Mouse (Mus musculus) hindbrain, embryonic 12.5 days (tissue): ENCODE results near the gene Fars2. TPM values are rescaled to one million over a fixed set of nuclear protein-coding genes. Genes with fewer than 3 reads are reported as not detected.

ENCODE experiments used
- ATAC-seq: fragments of 200-750 bp; cut with Nextera tagmentation; 2 replicates; pipeline ENCODE4 v1.8.0; 2017; ENCODE audit warnings: moderate TSS enrichment; ENCODE audit not compliant: low FRiP score
- H3K27ac ChIP-seq: fragments of 300-500 bp; sonication (generic); 2 replicates; pipeline ENCODE4 v1.5.1; 2016; ENCODE audit warnings: mild to moderate bottlenecking
- H3K27me3 ChIP-seq: fragments of 300-500 bp; sonication (generic); 2 replicates; pipeline ENCODE4 v1.6.1; 2016; ENCODE audit warnings: mild to moderate bottlenecking
- H3K36me3 ChIP-seq: fragments of 300-500 bp; sonication (generic); 2 replicates; pipeline ENCODE4 v1.6.1; 2016; ENCODE audit warnings: mild to moderate bottlenecking
- H3K4me1 ChIP-seq: fragments of 300-500 bp; sonication (generic); 2 replicates; pipeline ENCODE4 v1.6.1; 2016
- H3K4me2 ChIP-seq: fragments of 300-500 bp; sonication (generic); replicated peaks from 2 replicates; pipeline ENCODE4 v1.6.1; 2016; ENCODE audit warnings: mild to moderate bottlenecking
- H3K4me3 ChIP-seq: fragments of 300-500 bp; sonication (generic); 2 replicates; pipeline ENCODE4 v1.5.1; 2016; ENCODE audit warnings: mild to moderate bottlenecking
- H3K9ac ChIP-seq: fragments of 300-500 bp; sonication (generic); 2 replicates; pipeline ENCODE4 v1.6.1; 2016; ENCODE audit warnings: mild to moderate bottlenecking, moderate library complexity
- H3K9me3 ChIP-seq: fragments of 300-500 bp; sonication (generic); replicated peaks from 2 replicates; pipeline ENCODE4 v1.6.1; 2016; ENCODE audit warnings: mild to moderate bottlenecking
- WGBS: fragments of 180-500 bp; shearing (Covaris S2); methylation state at CpG from one replicate; pipeline ENCODE4 v1.1.7; 2016; 5-methylcytosine and 5-hydroxymethylcytosine counted together
- polyA plus RNA-seq: library from polyadenylated mRNA; unstranded; fragments of >200 nt; fragmentation: Nextera tagmentation; extraction: Ambion mirVana; gene quantifications from 2 replicates; pipeline ENCODE4 v1.2.1, GENCODE M21; 2016

Fars2 gene
- polyA plus RNA-seq, 1 experiment from 2014 or later = 27.8 TPM

DNA sequence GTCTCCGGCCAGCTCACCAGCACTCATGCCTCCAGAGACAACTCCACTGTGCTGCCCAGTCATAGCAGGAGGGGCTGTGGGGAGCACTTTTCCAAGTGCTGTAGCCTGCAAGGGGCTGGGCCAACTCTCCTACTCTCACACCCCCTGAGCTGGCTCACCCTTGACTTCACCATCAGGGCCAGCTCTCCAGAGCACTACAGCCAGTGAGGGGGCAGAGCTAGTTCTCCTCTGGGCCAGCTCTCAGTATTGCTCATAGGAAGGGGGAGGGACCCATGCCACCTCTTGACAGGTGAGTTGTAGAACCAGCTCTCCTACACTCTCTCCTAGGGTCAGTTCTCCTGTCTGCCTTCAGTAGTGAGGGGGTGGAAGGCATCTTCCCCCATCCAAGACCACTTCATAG is 413.6 kb downstream of the Fars2 start:
- H3K9ac ChIP-seq = no peak overlapping the region
- no peak for ATAC-seq
- no peaks in the 10 kb centered on the region for H3K36me3 ChIP-seq

DNA sequence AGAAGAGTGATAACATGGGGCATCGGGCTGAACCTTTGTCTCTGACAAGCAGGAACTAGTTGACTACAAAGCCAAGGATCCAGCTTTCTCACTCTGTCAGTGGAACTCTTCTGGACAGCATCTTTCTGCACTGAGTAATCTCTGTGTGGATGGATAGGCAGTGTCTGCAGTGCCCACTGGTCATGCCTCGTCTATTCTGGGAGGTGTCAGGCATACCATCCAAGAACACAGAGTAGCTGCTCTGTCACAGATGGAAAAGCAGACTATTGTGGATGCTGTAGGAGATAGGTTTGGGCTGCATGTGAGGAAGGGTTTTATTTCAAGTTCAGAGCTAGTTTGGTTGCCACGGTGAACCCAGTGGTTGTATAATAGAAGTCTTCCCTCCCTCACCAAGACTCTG is 414.7 kb downstream of the Fars2 start:
- WGBS = 67% methylated on average over 3 of the region's 3 CpGs
- Histone ChIP-seq H3K4me3 (no peak overlapping the region), H3K27me3 (no peaks in the 10 kb centered on the region), H3K36me3 (no peaks in the 10 kb centered on the region), H3K9ac (no peak overlapping the region), H3K4me2 (no peak overlapping the region), H3K9me3 (no peaks in the 10 kb centered on the region), H3K4me1 (peaks cover 8% of the 10 kb centered on the region), H3K27ac (no peak overlapping the region)
- no peak for ATAC-seq

More for the DNA sequence above, 413.6 kb downstream of the Fars2 start:
- Histone ChIP-seq H3K27ac (no peak overlapping the region), H3K4me2 (no peak overlapping the region), H3K4me3 (no peak overlapping the region), H3K27me3 (no peaks in the 10 kb centered on the region), H3K4me1 (peaks cover 8% of the 10 kb centered on the region), H3K9me3 (no peaks in the 10 kb centered on the region)
- WGBS = 100% methylated on average over 1 of the region's 1 CpGs

- Histone ChIP-seq H3K4me2 (no peak overlapping the region), H3K9me3 (no peaks in the 10 kb centered on the region), H3K9ac (no peak overlapping the region), H3K27ac (no peak overlapping the region), H3K4me1 (peaks cover 12% of the 10 kb centered on the region), H3K36me3 (no peaks in the 10 kb centered on the region), H3K27me3 (no peaks in the 10 kb centered on the region), H3K4me3 (no peak overlapping the region)
- ATAC-seq = no peak
- WGBS = 98% methylated on average over 5 of the region's 5 CpGs
Measured at GRCm38 (mm10) chr13:36533071-36533470, 415.9 kb downstream of the Fars2 start.

- Histone ChIP-seq H3K9ac (no peak overlapping the region), H3K4me2 (no peak overlapping the region), H3K4me3 (no peak overlapping the region), H3K27me3 (no peaks in the 10 kb centered on the region), H3K9me3 (no peaks in the 10 kb centered on the region), H3K27ac (no peak overlapping the region), H3K4me1 (peaks cover 16% of the 10 kb centered on the region), H3K36me3 (no peaks in the 10 kb centered on the region)
- ATAC-seq = no peak
- 85% methylated on average over 7 of the region's 7 CpGs for WGBS
Measured at GRCm38 (mm10) chr13:36533518-36533917, 416.3 kb downstream of the Fars2 start.

- no peaks in the 10 kb centered on the region for H3K36me3 ChIP-seq
- H3K4me3 ChIP-seq = no peak overlapping the region
- H3K4me2 ChIP-seq = no peak overlapping the region
- no peak overlapping the region for H3K27ac ChIP-seq
- peaks cover 19% of the 10 kb centered on the region for H3K4me1 ChIP-seq
- no peak overlapping the region for H3K9ac ChIP-seq
- H3K27me3 ChIP-seq = no peaks in the 10 kb centered on the region
- ATAC-seq = no peak
- WGBS = 88% methylated on average over 8 of the region's 8 CpGs
- no peaks in the 10 kb centered on the region for H3K9me3 ChIP-seq
Measured at GRCm38 (mm10) chr13:36533966-36534540, 416.8 kb downstream of the Fars2 start.

DNA sequence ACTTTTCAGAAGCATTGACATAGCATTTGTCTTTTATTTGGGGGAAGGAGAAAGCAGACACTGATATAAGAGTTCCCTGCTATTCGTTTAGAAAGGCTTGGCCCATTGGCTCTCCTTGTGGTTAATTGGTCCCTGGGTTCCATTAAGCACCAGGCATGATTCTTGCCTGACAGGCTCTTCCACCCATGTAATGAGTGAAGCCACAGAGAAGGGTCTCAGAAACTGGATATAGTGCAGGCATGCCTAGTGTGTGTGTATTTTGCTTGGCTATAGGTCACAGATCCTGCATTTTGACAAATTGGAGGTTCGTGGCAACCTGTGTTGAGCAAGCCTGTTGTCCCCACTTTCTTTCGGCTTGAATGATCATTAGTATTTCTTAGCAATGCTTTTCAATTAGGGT is 420.4 kb downstream of the Fars2 start:
- no peak overlapping the region for H3K4me2 ChIP-seq
- no peak overlapping the region for H3K4me3 ChIP-seq
- H3K36me3 ChIP-seq = no peaks in the 10 kb centered on the region
- ATAC-seq = peak; percentile 26; the same call in 1 of the 2 replicates
- 60% methylated on average over 3 of the region's 3 CpGs for WGBS
- H3K27me3 ChIP-seq = no peaks in the 10 kb centered on the region
- H3K27ac ChIP-seq = no peak overlapping the region
- H3K4me1 ChIP-seq = peaks cover 31% of the 10 kb centered on the region
- no peaks in the 10 kb centered on the region for H3K9me3 ChIP-seq
- H3K9ac ChIP-seq = no peak overlapping the region

DNA sequence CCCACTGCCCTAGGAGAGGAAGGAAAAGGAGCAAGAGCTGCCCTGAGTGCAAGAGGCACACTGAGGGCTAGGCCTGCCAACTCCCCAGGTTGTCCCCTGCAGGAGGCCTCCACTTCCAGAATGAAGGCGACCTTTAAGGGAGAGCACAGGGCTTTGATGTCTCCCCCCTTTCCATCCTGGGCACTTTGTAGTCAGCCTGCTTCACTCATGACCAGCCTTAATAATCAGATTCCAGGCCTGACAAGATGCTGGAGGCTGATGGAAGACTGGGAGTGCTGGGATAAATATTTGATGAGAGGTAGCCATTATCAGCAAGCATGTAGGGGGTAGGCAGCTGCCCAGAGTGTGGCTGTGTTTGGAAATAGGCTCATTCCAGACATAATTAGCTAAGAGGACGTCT is 421.2 kb downstream of the Fars2 start:
- Histone ChIP-seq H3K36me3 (no peaks in the 10 kb centered on the region), H3K27me3 (no peaks in the 10 kb centered on the region), H3K4me3 (no peak overlapping the region), H3K9me3 (no peaks in the 10 kb centered on the region), H3K4me1 (peaks cover 31% of the 10 kb centered on the region), H3K4me2 (no peak overlapping the region), H3K27ac (peak overlapping the region; percentile 72), H3K9ac (no peak overlapping the region)
- ATAC-seq = peak; percentile 29; the same call in 1 of the 2 replicates
- 31% methylated on average over 2 of the region's 2 CpGs for WGBS

DNA sequence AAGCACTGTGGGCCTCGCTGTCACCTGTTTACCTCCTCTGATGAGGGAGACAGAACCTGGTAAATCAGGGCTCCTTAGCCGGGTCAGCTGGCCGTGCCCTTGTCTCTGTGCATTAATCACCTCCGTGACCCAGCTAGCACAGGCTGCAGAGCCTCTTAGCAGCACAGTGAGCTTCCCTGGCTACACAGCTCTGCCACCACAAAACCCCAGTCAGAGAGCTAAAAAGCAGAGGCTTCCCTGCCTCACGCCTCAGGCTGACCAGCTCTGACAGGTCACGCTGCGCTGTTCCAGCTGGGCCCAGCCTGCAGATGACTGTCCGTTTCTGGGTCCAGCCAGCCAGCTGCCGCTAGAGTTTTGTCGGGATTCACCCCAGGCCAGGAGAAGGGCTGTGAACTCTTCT is 423.0 kb downstream of the Fars2 start:
- peak; percentile 11; the same call in 1 of the 2 replicates for ATAC-seq
- no peaks in the 10 kb centered on the region for H3K9me3 ChIP-seq
- WGBS = 52% methylated on average over 10 of the region's 10 CpGs
- no peak overlapping the region for H3K9ac ChIP-seq
- no peaks in the 10 kb centered on the region for H3K27me3 ChIP-seq
- H3K4me3 ChIP-seq = no peak overlapping the region
- H3K27ac ChIP-seq = peak overlapping the region; percentile 72; the same call in 1 of the 2 replicates
- H3K36me3 ChIP-seq = no peaks in the 10 kb centered on the region
- H3K4me2 ChIP-seq = no peak overlapping the region
- peaks cover 31% of the 10 kb centered on the region for H3K4me1 ChIP-seq

GRCm38 (mm10) chr13:36541287-36541780 is 424.1 kb downstream of the Fars2 start:
- no peak for ATAC-seq
- Histone ChIP-seq H3K4me3 (no peak overlapping the region), H3K9ac (no peak overlapping the region), H3K36me3 (no peaks in the 10 kb centered on the region), H3K27me3 (no peaks in the 10 kb centered on the region), H3K4me1 (peaks cover 31% of the 10 kb centered on the region), H3K4me2 (no peak overlapping the region), H3K27ac (no peak overlapping the region), H3K9me3 (no peaks in the 10 kb centered on the region)
- whole genome bisulfite sequencing = 76% methylated on average over 2 of the region's 2 CpGs

- ATAC-seq = no peak
- Histone ChIP-seq H3K9me3 (no peaks in the 10 kb centered on the region), H3K4me3 (no peak overlapping the region), H3K27ac (no peak overlapping the region), H3K36me3 (no peaks in the 10 kb centered on the region), H3K27me3 (no peaks in the 10 kb centered on the region), H3K9ac (no peak overlapping the region), H3K4me1 (no peaks in the 10 kb centered on the region), H3K4me2 (no peak overlapping the region)
- WGBS = 71% methylated on average over 6 of the region's 6 CpGs
Measured at GRCm38 (mm10) chr13:36550694-36551093, 433.5 kb downstream of the Fars2 start.

- H3K27me3 ChIP-seq = no peaks in the 10 kb centered on the region
- no peak overlapping the region for H3K4me3 ChIP-seq
- H3K36me3 ChIP-seq = no peaks in the 10 kb centered on the region
- no peak overlapping the region for H3K4me2 ChIP-seq
- WGBS = 80% methylated on average over 3 of the region's 3 CpGs
- no peak for ATAC-seq
- no peaks in the 10 kb centered on the region for H3K4me1 ChIP-seq
- H3K9ac ChIP-seq = no peak overlapping the region
- no peaks in the 10 kb centered on the region for H3K9me3 ChIP-seq
- no peak overlapping the region for H3K27ac ChIP-seq
Measured at GRCm38 (mm10) chr13:36552522-36553246, 435.5 kb downstream of the Fars2 start.

- no peak for ATAC-seq
- no peak overlapping the region for H3K27ac ChIP-seq
- 67% methylated on average over 5 of the region's 5 CpGs for WGBS
Measured at GRCm38 (mm10) chr13:36553247-36553642, 436.0 kb downstream of the Fars2 start.

GRCm38 (mm10) chr13:36554743-36555142 is 437.5 kb downstream of the Fars2 start:
- no peaks in the 10 kb centered on the region for H3K4me1 ChIP-seq
- H3K9ac ChIP-seq = no peak overlapping the region
- WGBS = 89% methylated on average over 1 of the region's 1 CpGs
- no peaks in the 10 kb centered on the region for H3K27me3 ChIP-seq
- H3K9me3 ChIP-seq = no peaks in the 10 kb centered on the region
- no peak overlapping the region for H3K4me2 ChIP-seq
- ATAC-seq = no peak
- H3K4me3 ChIP-seq = no peak overlapping the region
- no peaks in the 10 kb centered on the region for H3K36me3 ChIP-seq
- H3K27ac ChIP-seq = no peak overlapping the region

More at GRCm38 (mm10) chr13:36553247-36553642, 436.0 kb downstream of the Fars2 start:
- no peaks in the 10 kb centered on the region for H3K27me3 ChIP-seq
- H3K4me2 ChIP-seq = no peak overlapping the region
- no peaks in the 10 kb centered on the region for H3K36me3 ChIP-seq
- H3K4me1 ChIP-seq = no peaks in the 10 kb centered on the region
- H3K9me3 ChIP-seq = no peaks in the 10 kb centered on the region
- H3K9ac ChIP-seq = no peak overlapping the region
- H3K4me3 ChIP-seq = no peak overlapping the region
